Mouse (Mus musculus): ENCODE measurements around the gene Adcy6. TPM values are rescaled to one million over a fixed set of nuclear protein-coding genes. Genes with fewer than 3 reads are reported as not detected.

Adcy6 gene
- polyA plus RNA-seq, 1 experiment from 2014 or later, result 8.9 TPM

- WGBS, result 15% methylated on average over 10 of the region's 10 CpGs
- no peaks in the 10 kb centered on the region for H3K9me3 ChIP-seq (replicated peaks)
- peak overlapping the region; percentile 92 for H3K4me2 ChIP-seq
- H3K27me3 ChIP-seq, result no peaks in the 10 kb centered on the region
- H3K9ac ChIP-seq, result peak overlapping the region; percentile 88
- H3K4me1 ChIP-seq, result peaks cover 30% of the 10 kb centered on the region
- H3K4me3 ChIP-seq, result peak overlapping the region; percentile 80
- H3K27ac ChIP-seq, result peak overlapping the region; percentile 40
- no peak for ATAC-seq
- H3K36me3 ChIP-seq (ENCODE audit: poor library complexity, severe bottlenecking), result peaks cover 18% of the 10 kb centered on the region
Observed at GRCm38 (mm10) chr15:98608058-98608783, 1.7 kb downstream of the Adcy6 start.

- peaks cover 25% of the 10 kb centered on the region for H3K36me3 ChIP-seq (ENCODE audit: poor library complexity, severe bottlenecking)
- peak overlapping the region; percentile 80 for H3K4me3 ChIP-seq
- H3K4me1 ChIP-seq, result peaks cover 37% of the 10 kb centered on the region
- H3K4me2 ChIP-seq, result peak overlapping the region; percentile 92
- WGBS, result 43% methylated on average over 4 of the region's 4 CpGs
- H3K9me3 ChIP-seq (replicated peaks), result no peaks in the 10 kb centered on the region
- H3K9ac ChIP-seq, result peak overlapping the region; percentile 88
- H3K27me3 ChIP-seq, result no peaks in the 10 kb centered on the region
- no peak for ATAC-seq
- no peak overlapping the region for H3K27ac ChIP-seq
Observed at GRCm38 (mm10) chr15:98607557-98607956, 2.3 kb downstream of the Adcy6 start.

- H3K9ac ChIP-seq, result 0 out of 2 replicates have a peak overlapping the region, but pooled peaks have one; percentile 40
- WGBS, result 69% methylated on average over 9 of the region's 9 CpGs
- H3K9me3 ChIP-seq (replicated peaks), result no peaks in the 10 kb centered on the region
- H3K36me3 ChIP-seq (ENCODE audit: poor library complexity, severe bottlenecking), result peaks cover 33% of the 10 kb centered on the region
- H3K4me1 ChIP-seq, result peaks cover 41% of the 10 kb centered on the region
- H3K27ac ChIP-seq, result no peak overlapping the region
- H3K4me2 ChIP-seq, result peak overlapping the region; percentile 92; the same call in 1 of the 2 replicates
- no peak for ATAC-seq
- no peaks in the 10 kb centered on the region for H3K27me3 ChIP-seq
- no peak overlapping the region for H3K4me3 ChIP-seq
Observed at GRCm38 (mm10) chr15:98606739-98607138, 3.1 kb downstream of the Adcy6 start.

- H3K36me3 ChIP-seq (ENCODE audit: poor library complexity, severe bottlenecking), result peaks cover 39% of the 10 kb centered on the region
- H3K27me3 ChIP-seq, result no peaks in the 10 kb centered on the region
- H3K4me2 ChIP-seq, result no peak overlapping the region
- no peaks in the 10 kb centered on the region for H3K9me3 ChIP-seq (replicated peaks)
- peaks cover 41% of the 10 kb centered on the region for H3K4me1 ChIP-seq
- no peak overlapping the region for H3K27ac ChIP-seq
- no peak for ATAC-seq
- H3K4me3 ChIP-seq, result no peak overlapping the region
- WGBS, result 94% methylated on average over 12 of the region's 12 CpGs
- peak overlapping the region; percentile 19; the same call in 1 of the 2 replicates for H3K9ac ChIP-seq
Observed at GRCm38 (mm10) chr15:98606051-98606536, 3.8 kb downstream of the Adcy6 start.

- H3K4me2 ChIP-seq, result no peak overlapping the region
- no peak for ATAC-seq
- H3K9me3 ChIP-seq (replicated peaks), result no peaks in the 10 kb centered on the region
- H3K4me3 ChIP-seq, result no peak overlapping the region
- peaks cover 37% of the 10 kb centered on the region for H3K4me1 ChIP-seq
- no peak overlapping the region for H3K27ac ChIP-seq
- H3K36me3 ChIP-seq (ENCODE audit: poor library complexity, severe bottlenecking), result peaks cover 58% of the 10 kb centered on the region
- H3K27me3 ChIP-seq, result no peaks in the 10 kb centered on the region
- WGBS, result 93% methylated on average over 24 of the region's 24 CpGs
- no peak overlapping the region for H3K9ac ChIP-seq
Observed at GRCm38 (mm10) chr15:98604041-98604575, 5.8 kb downstream of the Adcy6 start.

GRCm38 (mm10) chr15:98602921-98603458 is 6.9 kb downstream of the Adcy6 start:
- H3K36me3 ChIP-seq (ENCODE audit: poor library complexity, severe bottlenecking), result peaks cover 69% of the 10 kb centered on the region
- H3K9ac ChIP-seq, result peak overlapping the region; percentile 41; the same call in 1 of the 2 replicates
- WGBS, result 69% methylated on average over 4 of the region's 4 CpGs
- H3K27ac ChIP-seq, result no peak overlapping the region
- H3K27me3 ChIP-seq, result no peaks in the 10 kb centered on the region
- no peak overlapping the region for H3K4me3 ChIP-seq
- no peaks in the 10 kb centered on the region for H3K9me3 ChIP-seq (replicated peaks)
- H3K4me1 ChIP-seq, result peaks cover 29% of the 10 kb centered on the region
- H3K4me2 ChIP-seq, result no peak overlapping the region
- no peak for ATAC-seq

GRCm38 (mm10) chr15:98602191-98602881 is 7.5 kb downstream of the Adcy6 start:
- Histone ChIP-seq H3K36me3 (ENCODE audit: poor library complexity, severe bottlenecking) (peaks cover 75% of the 10 kb centered on the region), H3K27ac (no peak overlapping the region), H3K9me3 (replicated peaks) (no peaks in the 10 kb centered on the region), H3K4me3 (no peak overlapping the region), H3K4me2 (no peak overlapping the region), H3K27me3 (no peaks in the 10 kb centered on the region), H3K9ac (no peak overlapping the region; the same call in 1 of the 2 replicates), H3K4me1 (peaks cover 22% of the 10 kb centered on the region)
- WGBS, result 65% methylated on average over 13 of the region's 13 CpGs
- no peak for ATAC-seq

GRCm38 (mm10) chr15:98601832-98602190 is 8.1 kb downstream of the Adcy6 start:
- H3K9ac ChIP-seq, result no peak overlapping the region
- 85% methylated on average over 7 of the region's 7 CpGs for WGBS

GRCm38 (mm10) chr15:98600036-98600709 is 9.7 kb downstream of the Adcy6 start:
- Histone ChIP-seq H3K9ac (no peak overlapping the region), H3K9me3 (replicated peaks) (no peaks in the 10 kb centered on the region), H3K27me3 (no peaks in the 10 kb centered on the region), H3K4me2 (no peak overlapping the region), H3K4me3 (no peak overlapping the region), H3K36me3 (ENCODE audit: poor library complexity, severe bottlenecking) (peaks cover 97% of the 10 kb centered on the region), H3K27ac (no peak overlapping the region), H3K4me1 (peaks cover 14% of the 10 kb centered on the region; the same call in 1 of the 2 replicates)
- no peak for ATAC-seq
- 85% methylated on average over 12 of the region's 12 CpGs for WGBS

More at GRCm38 (mm10) chr15:98601832-98602190, 8.1 kb downstream of the Adcy6 start:
- Histone ChIP-seq H3K27ac (no peak overlapping the region), H3K4me3 (no peak overlapping the region), H3K36me3 (ENCODE audit: poor library complexity, severe bottlenecking) (peaks cover 81% of the 10 kb centered on the region), H3K4me2 (no peak overlapping the region), H3K4me1 (peaks cover 17% of the 10 kb centered on the region; the same call in 1 of the 2 replicates), H3K9me3 (replicated peaks) (no peaks in the 10 kb centered on the region), H3K27me3 (no peaks in the 10 kb centered on the region)
- ATAC-seq, result no peak

GRCm38 (mm10) chr15:98596609-98597008 is 13.3 kb downstream of the Adcy6 start:
- WGBS, result 97% methylated on average over 14 of the region's 14 CpGs
- no peaks in the 10 kb centered on the region for H3K4me1 ChIP-seq
- H3K27me3 ChIP-seq, result no peaks in the 10 kb centered on the region
- peaks cover 99% of the 10 kb centered on the region for H3K36me3 ChIP-seq (ENCODE audit: poor library complexity, severe bottlenecking)
- no peak for ATAC-seq
- H3K9ac ChIP-seq, result no peak overlapping the region
- H3K27ac ChIP-seq, result no peak overlapping the region
- H3K4me2 ChIP-seq, result no peak overlapping the region
- H3K4me3 ChIP-seq, result no peak overlapping the region
- H3K9me3 ChIP-seq (replicated peaks), result no peaks in the 10 kb centered on the region

- no peak for ATAC-seq
- H3K36me3 ChIP-seq (ENCODE audit: poor library complexity, severe bottlenecking), result peaks cover 99% of the 10 kb centered on the region
Observed at GRCm38 (mm10) chr15:98595049-98595448, 14.8 kb downstream of the Adcy6 start.

More at GRCm38 (mm10) chr15:98595049-98595448, 14.8 kb downstream of the Adcy6 start:
- Histone ChIP-seq H3K27ac (no peak overlapping the region), H3K27me3 (no peaks in the 10 kb centered on the region), H3K9ac (no peak overlapping the region), H3K4me1 (no peaks in the 10 kb centered on the region), H3K4me3 (no peak overlapping the region), H3K4me2 (no peak overlapping the region), H3K9me3 (replicated peaks) (no peaks in the 10 kb centered on the region)
- WGBS, result 90% methylated on average over 5 of the region's 5 CpGs

Measured in forebrain, embryonic 13.5 days (tissue).